Mouse (Mus musculus) macrophage (primary cell): Measurements from ENCODE around the gene Eef2. TPM values are rescaled to one million over a fixed set of nuclear protein-coding genes. Genes with fewer than 3 reads are reported as not detected.
"Not testable (repeated sequence)": the region's sequence is repeated elsewhere in the genome, so short reads cannot be mapped to it uniquely, and the experiment has no call there.

Source experiments
- H3K27ac ChIP-seq: fragments of 350-480 bp; formaldehyde crosslinking; 2 replicates; pipeline ENCODE4 v1.9.0; 2021
- H3K36me3 ChIP-seq: fragments of 350-480 bp; formaldehyde crosslinking; 2 replicates; pipeline ENCODE4 v1.9.0; 2021; ENCODE audit errors: inconsistent target
- H3K4me3 ChIP-seq: fragments of 350-480 bp; formaldehyde crosslinking; 2 replicates; pipeline ENCODE4 v1.9.0; 2021; ENCODE audit errors: inconsistent target
- H3K79me2 ChIP-seq: fragments of 350-480 bp; formaldehyde crosslinking; 2 replicates; pipeline ENCODE4 v1.9.0; 2021; ENCODE audit errors: inconsistent target
- WGBS: methylation state at CpG from one replicate; pipeline ENCODE4 v1.1.7; 2026; ENCODE audit warnings: inconsistent platforms; ENCODE audit not compliant: missing documents; 5-methylcytosine and 5-hydroxymethylcytosine counted together
- polyA plus RNA-seq: library from polyadenylated mRNA; stranded (reverse); fragments of 250-400 nt; gene quantifications from 3 replicates; pipeline ENCODE4 v1.2.4, GENCODE M21; 2018; ENCODE audit warnings: inconsistent platforms

The Eef2 gene
- polyA plus RNA-seq, 1 experiment from 2014 or later = 749 TPM

DNA sequence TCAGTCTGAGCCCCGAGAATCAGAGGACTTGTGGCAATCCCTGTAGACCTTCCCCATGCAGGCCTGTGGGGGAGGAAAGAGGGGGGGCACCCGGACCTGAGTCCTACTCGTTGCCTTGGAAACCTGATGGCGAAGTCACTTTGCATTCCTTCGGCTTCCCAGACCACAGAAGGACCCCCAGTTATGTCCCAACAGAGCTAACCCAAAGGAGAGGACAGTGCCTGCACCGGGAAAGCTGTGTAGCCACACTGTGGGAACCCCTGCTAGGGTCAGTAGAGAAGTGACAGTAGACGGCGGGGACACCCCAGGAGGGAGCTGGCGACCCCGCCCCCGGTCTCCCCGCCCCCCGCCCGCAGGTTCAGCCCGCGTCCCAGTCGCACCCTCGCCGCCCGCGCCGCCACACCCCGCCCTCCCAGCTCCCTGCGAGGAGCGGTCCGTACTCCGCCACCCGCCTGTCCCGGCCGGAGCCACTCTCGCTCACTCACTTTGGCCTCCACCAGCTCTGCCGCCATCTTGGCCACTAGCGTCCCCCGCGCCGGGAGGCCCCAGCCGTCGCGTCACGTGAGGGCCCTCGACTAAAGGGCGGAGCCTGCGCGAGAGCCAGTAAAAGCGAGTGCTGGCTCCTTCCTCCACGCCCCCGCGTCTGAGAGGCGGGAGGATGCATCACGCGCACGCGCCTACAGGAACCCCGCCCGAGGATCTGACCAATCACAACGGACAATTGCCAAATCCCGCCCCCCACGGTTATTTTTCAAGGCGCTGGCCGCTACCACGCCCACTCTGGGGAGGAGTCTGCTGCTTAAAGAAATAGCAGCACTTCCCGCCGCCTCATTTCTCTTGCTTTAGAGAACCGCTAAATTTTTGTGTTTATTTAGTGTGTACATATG, 9.0 kb upstream of the Eef2 start, which contains the start of gene Pias4:
Gene Pias4, minus strand, starts transcription at position 724 of the 887 bp plus-strand sequence.
- H3K36me3 ChIP-seq = no peaks in the 10 kb centered on the region; the same call in 1 of the 2 replicates
- peaks cover 49% of the 10 kb centered on the region for H3K79me2 ChIP-seq
- H3K4me3 ChIP-seq = peak within 1 kb of the TSS; percentile 92
- H3K27ac ChIP-seq = peak within 1 kb of the TSS; percentile 65
- WGBS = 1% methylated on average over 63 of the region's 64 CpGs

DNA sequence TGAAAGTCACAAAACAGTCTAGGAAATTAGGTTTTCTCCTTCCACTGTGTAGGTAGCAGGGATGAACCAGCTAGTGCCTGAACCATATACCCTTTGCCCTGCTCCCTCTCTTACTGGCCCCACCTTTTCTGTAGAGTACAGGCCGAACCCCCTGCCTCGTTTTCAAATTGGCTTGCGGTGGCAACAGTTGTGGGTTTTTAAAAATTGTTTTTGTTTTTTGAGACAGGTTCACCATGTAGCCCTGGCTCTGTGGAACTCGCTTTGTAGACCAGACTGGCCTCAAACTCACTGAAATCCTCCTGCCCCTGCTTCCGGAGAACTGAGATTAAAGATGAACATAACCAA, 8.4 kb upstream of the Eef2 start:
- 4% methylated on average over 5 of the region's 5 CpGs for WGBS
- no peaks in the 10 kb centered on the region for H3K36me3 ChIP-seq

DNA sequence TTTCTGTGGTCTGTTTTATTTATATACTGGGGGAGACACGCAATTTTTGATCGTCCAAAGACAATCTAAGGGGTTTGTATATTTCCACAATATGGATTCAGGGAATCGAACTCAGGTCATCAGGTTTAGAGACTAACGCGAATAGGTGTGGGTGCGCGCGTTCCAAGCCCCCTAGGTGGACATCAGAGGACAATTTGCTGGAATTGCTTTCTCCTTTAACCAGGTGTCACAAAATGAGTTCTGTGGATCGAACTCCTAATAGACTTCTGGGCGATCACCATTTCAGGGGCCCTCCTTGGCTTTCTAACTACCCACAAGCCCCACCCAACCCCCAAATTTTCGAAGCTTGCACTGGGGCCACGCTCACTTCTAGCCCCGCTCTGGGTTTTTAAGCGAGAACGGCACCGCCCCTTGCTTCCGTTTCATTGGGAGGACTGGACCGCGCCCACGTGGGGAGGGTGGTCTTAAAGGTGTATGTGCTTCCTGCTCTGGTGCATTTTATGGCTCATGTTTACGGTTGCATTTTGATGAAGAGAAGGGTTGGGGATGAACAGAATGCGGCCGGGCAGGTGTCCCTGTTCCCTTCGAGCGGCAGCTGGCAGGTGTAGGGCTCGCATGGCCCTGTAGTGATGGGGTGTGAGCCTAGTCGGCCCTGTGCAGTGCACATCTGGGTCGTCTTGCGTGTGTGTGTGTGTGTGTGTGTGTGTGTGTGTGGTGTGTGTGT, 7.7 kb upstream of the Eef2 start:
- H3K36me3 ChIP-seq = no peaks in the 10 kb centered on the region
- H3K79me2 ChIP-seq = peaks cover 37% of the 10 kb centered on the region
- under 1% methylated on average over 27 of the region's 29 CpGs for WGBS
- peak overlapping the region; percentile 55 for H3K4me3 ChIP-seq
- peak overlapping the region; percentile 65 for H3K27ac ChIP-seq

More for the DNA sequence above, 8.4 kb upstream of the Eef2 start:
- Histone ChIP-seq H3K79me2 (peaks cover 43% of the 10 kb centered on the region), H3K27ac (peak overlapping the region; percentile 65), H3K4me3 (peak overlapping the region; percentile 55)

DNA sequence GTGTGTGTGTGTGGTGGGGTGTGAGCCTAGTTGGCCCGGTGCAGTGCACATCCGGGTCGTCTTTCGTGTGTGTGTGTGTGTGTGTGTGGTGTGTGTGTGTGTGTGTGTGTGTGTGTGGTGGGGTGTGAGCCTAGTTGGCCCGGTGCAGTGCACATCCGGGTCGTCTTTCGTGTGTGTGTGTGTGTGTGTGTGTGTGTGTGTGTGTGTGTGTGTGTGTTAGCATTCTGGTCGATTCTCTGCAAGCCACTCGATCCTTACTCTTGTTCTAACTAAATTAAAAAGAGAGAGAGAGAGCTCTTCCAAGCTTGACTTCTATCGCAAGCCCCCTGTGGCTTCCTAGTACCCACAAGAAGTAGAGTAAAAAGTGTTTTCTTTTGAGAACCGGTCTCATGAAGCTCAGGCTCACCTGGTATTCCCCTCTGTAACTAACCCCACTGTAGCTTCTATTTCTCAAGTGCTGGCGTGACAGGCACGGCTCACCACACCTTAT, 7.0 kb upstream of the Eef2 start:
- not testable (repeated sequence) for H3K4me3 ChIP-seq, H3K27ac ChIP-seq, H3K36me3 ChIP-seq
- 18% methylated on average over 7 of the region's 14 CpGs for WGBS
- peaks cover 29% of the 10 kb centered on the region for H3K79me2 ChIP-seq

DNA sequence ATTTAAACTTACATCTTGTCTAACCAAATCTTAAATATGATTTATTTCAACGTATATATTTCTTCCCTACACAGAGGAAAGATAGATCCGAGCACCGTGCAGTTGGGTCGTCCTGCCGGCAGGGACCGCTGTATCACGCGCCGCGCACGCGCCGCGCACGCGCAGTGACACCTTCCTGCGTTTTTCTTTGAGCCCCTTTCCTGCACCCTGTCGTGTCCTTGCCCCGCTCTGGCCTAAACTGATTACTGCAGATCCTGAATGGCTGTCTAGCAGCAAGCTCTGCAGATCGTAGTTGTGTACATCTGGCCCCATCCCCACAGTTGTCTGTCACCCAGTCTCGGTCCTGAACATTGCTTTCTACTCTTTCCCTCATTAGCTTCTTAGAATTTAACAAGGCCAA, 3.3 kb upstream of the Eef2 start:
- Histone ChIP-seq H3K4me3 (no peak overlapping the region), H3K79me2 (peaks cover 17% of the 10 kb centered on the region), H3K36me3 (peaks cover 6% of the 10 kb centered on the region; the same call in 1 of the 2 replicates), H3K27ac (peak overlapping the region; percentile 57)
- 3% methylated on average over 21 of the region's 21 CpGs for WGBS

DNA sequence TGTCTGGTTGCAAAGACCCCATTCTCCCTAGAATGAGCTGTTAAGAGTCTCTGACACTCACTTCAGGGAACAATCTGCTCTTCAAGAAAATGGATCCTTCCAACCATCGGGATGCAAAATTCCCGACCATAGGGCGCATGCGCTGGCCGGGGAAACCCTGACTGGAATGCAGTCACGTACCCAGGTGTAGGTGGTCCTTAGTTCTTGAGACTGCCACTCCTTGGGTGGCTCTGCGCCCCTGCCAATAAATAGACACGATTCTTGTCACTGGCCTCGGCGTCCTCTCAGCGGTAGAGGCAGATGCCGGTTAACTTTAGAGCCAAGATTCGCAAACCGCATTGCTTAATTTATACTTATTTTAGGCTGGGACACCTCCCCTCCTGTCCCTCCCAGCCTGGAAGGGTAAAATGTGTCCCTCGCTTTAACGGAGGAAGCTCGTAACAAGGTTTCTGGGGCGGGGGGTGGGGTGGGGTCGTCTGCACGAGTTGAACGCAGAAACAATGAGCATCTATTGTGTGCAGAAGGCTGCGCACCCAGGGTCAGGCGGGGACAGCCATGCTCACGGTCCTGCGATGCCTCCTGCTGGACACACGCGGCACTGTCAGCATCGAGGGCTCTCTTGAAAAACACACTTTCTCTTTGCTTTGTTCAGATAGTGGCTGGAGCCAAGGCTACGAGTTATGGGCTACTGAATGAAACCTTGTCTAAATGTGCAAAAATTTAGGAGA, 1.6 kb upstream of the Eef2 start:
- 17% methylated on average over 29 of the region's 29 CpGs for WGBS
- no peak overlapping the region for H3K4me3 ChIP-seq
- peaks cover 33% of the 10 kb centered on the region for H3K79me2 ChIP-seq
- H3K36me3 ChIP-seq = peaks cover 23% of the 10 kb centered on the region
- H3K27ac ChIP-seq = peak overlapping the region; percentile 33

DNA sequence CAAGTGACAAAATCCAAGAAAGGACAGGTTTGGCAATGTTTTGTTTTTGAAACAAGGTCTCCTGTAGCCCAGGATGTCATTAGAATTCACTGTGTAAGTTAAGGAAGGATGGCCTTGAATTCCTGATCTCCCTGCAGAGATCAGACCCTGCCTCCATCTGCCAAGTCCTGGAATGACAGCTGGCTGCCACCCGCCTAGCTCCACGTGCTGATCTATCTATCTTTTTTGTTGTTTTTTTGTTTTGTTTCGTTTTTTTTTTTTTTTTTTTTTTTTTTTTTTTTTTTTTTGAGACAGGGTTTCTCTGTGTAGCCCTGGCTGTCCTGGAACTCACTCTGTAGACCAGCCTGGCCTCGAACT, 1.1 kb upstream of the Eef2 start:
- Histone ChIP-seq H3K36me3 (peaks cover 28% of the 10 kb centered on the region), H3K27ac (peak overlapping the region; percentile 33)

DNA sequence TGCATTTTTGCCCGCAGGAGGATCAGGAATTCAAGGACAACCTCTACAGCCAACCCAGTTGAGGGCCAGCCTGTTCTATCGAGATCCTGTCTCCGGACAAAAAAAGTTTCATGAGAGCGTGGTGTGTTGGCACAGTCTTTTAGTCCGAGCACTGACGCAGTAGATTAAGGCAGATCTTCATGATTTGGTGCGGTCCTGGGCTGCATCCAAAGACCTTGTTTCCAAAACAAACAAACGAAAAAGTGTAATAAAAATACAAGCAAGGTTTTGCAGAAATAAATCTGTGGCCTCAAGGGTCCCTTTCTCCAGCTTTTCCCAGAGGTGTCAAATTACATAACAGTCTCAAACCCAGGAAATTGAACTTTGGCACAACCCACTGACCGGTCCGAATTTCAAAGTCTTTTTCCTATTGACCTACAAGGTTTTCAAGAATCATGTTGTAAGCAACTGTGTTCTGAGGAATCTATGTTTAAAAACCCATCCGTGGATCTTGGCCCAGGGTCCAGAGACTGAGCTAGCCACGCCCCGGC, 430 bp upstream of the Eef2 start:
- Histone ChIP-seq H3K4me3 (peak overlapping the region; percentile 6; the same call in 1 of the 2 replicates), H3K36me3 (peaks cover 35% of the 10 kb centered on the region), H3K79me2 (peaks cover 45% of the 10 kb centered on the region), H3K27ac (peak overlapping the region; percentile 31; the same call in 1 of the 2 replicates)
- WGBS = 23% methylated on average over 12 of the region's 13 CpGs

More for the DNA sequence above, 1.1 kb upstream of the Eef2 start:
- peaks cover 39% of the 10 kb centered on the region for H3K79me2 ChIP-seq
- 0% methylated on average over 1 of the region's 4 CpGs for WGBS
- not testable (repeated sequence) for H3K4me3 ChIP-seq

DNA sequence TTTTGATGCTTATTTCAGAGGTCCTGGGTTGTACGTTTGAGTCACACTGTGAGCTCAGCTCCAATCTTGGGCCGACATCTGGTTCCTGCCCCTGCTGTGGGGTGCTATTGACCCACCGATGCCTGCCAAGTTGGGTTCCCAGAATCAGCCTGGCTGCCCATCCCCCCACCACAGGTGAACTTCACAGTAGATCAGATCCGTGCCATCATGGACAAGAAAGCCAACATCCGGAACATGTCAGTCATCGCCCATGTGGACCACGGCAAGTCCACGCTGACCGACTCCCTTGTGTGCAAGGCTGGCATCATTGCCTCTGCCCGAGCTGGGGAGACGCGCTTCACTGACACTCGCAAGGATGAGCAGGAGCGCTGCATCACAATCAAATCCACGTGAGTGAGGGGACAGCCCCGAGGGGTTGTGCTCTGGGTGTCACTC, 1.1 kb downstream of the Eef2 start:
- H3K27ac ChIP-seq = peak overlapping the region; percentile 65
- peaks cover 49% of the 10 kb centered on the region for H3K36me3 ChIP-seq
- H3K4me3 ChIP-seq = peak overlapping the region; percentile 94
- peaks cover 45% of the 10 kb centered on the region for H3K79me2 ChIP-seq
- WGBS = 22% methylated on average over 16 of the region's 16 CpGs

DNA sequence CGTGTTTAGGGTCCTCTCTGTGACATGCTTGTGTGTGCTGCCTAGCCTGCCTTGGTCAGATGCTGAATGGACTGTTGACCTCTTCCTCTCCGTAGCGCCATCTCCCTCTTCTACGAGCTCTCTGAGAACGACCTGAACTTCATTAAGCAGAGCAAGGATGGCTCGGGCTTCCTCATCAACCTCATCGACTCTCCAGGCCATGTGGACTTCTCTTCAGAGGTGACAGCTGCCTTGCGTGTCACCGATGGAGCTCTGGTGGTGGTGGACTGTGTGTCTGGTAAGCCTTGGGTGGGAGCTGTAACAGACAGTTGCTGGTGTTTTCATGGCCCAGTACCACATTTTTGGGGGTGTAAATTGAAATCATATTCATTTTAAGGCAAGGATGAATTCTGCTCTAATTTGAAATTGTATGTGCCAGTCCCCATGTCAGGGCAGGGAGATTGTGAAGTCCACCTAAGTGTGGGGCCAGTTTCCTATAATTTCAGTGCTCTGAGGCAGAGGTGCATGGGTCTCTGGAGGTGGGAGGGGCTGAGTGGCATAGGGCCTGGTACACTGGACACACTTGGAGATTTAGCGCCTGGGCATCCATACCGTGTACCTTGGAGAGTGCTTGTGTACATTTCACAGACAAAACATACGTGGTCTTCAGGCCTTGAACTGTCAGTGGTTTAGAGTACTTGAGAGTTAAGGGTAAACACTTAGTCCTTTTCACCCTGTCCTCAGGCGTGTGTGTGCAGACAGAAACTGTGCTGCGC, 1.7 kb downstream of the Eef2 start:
- H3K36me3 ChIP-seq = peaks cover 49% of the 10 kb centered on the region
- peak overlapping the region; percentile 94 for H3K4me3 ChIP-seq
- 74% methylated on average over 12 of the region's 14 CpGs for WGBS
- peak overlapping the region; percentile 65 for H3K27ac ChIP-seq
- peaks cover 45% of the 10 kb centered on the region for H3K79me2 ChIP-seq

DNA sequence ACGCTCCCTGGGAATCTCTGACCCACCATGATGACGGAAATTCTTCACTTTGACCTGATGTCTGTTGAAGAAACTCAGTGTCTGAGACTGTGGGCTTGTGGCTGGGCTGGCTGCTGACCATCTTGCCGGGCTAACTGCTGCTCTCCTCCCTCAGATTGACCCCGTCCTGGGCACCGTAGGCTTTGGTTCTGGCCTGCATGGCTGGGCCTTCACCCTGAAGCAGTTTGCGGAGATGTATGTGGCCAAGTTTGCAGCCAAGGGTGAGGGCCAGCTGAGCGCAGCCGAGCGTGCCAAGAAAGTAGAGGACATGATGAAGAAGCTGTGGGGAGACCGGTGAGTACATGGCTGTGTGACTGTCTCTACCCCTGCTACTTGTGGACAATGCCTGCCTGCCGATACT, 2.5 kb downstream of the Eef2 start:
- H3K36me3 ChIP-seq = peaks cover 49% of the 10 kb centered on the region
- H3K4me3 ChIP-seq = no peak overlapping the region
- no peak overlapping the region for H3K27ac ChIP-seq
- H3K79me2 ChIP-seq = peaks cover 51% of the 10 kb centered on the region
- WGBS = 93% methylated on average over 10 of the region's 11 CpGs

DNA sequence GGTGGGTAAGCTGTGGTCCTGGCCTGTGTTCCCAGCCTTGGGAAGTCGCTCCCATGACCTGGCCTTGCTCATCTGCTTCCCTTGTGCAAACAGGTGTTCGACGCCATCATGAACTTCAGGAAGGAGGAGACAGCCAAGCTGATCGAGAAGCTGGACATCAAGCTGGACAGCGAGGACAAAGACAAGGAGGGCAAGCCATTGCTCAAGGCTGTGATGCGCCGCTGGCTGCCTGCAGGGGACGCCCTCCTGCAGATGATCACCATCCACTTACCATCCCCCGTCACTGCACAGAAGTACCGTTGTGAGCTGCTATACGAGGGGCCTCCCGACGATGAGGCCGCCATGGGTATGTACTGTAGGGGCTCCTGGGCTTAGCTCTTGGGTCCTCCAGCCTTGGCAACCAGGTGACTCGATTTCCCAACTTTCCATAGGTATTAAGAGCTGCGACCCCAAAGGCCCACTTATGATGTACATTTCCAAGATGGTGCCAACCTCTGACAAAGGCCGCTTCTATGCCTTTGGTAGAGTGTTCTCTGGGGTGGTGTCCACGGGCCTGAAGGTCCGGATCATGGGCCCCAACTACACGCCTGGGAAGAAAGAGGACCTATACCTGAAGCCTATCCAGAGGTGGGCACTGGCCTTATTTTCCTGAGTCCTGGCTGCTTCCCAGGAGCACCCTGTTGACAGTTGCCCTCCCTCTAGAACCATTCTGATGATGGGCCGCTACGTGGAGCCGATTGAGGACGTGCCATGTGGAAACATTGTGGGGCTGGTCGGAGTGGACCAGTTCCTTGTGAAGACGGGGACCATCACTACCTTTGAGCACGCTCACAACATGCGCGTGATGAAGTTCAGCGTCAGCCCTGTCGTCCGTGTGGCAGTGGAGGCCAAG, 3.3 kb downstream of the Eef2 start:
- no peak overlapping the region for H3K4me3 ChIP-seq
- no peak overlapping the region for H3K27ac ChIP-seq
- 92% methylated on average over 29 of the region's 32 CpGs for WGBS
- peaks cover 49% of the 10 kb centered on the region for H3K36me3 ChIP-seq
- peaks cover 58% of the 10 kb centered on the region for H3K79me2 ChIP-seq

DNA sequence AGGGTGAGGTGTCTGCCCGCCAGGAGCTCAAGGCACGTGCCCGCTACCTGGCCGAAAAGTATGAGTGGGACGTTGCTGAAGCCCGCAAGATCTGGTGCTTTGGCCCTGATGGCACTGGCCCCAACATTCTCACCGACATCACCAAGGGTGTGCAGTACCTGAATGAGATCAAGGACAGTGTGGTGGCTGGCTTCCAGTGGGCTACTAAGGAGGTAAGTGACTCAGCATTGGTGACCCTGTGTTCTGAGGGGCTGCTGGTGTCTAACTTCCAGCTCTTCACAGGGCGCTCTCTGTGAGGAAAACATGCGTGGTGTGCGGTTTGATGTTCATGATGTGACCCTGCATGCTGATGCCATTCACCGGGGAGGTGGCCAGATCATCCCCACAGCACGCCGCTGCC, 4.5 kb downstream of the Eef2 start:
- no peak overlapping the region for H3K27ac ChIP-seq
- peaks cover 54% of the 10 kb centered on the region for H3K36me3 ChIP-seq
- WGBS = 90% methylated on average over 8 of the region's 13 CpGs
- H3K79me2 ChIP-seq = peaks cover 69% of the 10 kb centered on the region
- H3K4me3 ChIP-seq = no peak overlapping the region
